Mouse (Mus musculus): Measurements from ENCODE around the gene Rps28. TPM values are rescaled to one million over a fixed set of nuclear protein-coding genes. Genes with fewer than 3 reads are reported as not detected.
"Not testable (repeated sequence)": the region's sequence is repeated elsewhere in the genome, so short reads cannot be mapped to it uniquely, and the experiment has no call there.

The Rps28 gene
- polyA plus RNA-seq, 1 experiment from 2014 or later: 612 TPM

- ATAC-seq (replicated peaks): no peak
- Histone ChIP-seq H3K4me2 (replicated peaks) (peak overlapping the region; percentile 69), H3K9me3 (no peaks in the 10 kb centered on the region), H3K36me3 (peaks cover 37% of the 10 kb centered on the region), H3K27me3 (no peaks in the 10 kb centered on the region), H3K4me3 (peak overlapping the region; percentile 82), H3K4me1 (peaks cover 53% of the 10 kb centered on the region), H3K27ac (replicated peaks) (no peak overlapping the region), H3K9ac (replicated peaks) (peak overlapping the region; percentile 82; the same call in 1 of the 2 replicates)
- WGBS: 83% methylated on average over 8 of the region's 8 CpGs
Measured at GRCm38 (mm10) chr17:33825462-33825861, 1.1 kb upstream of the Rps28 start.

- 6% methylated on average over 6 of the region's 6 CpGs for WGBS
- Histone ChIP-seq H3K4me3 (peak overlapping the region; percentile 82), H3K27ac (replicated peaks) (peak overlapping the region; percentile 92), H3K9ac (replicated peaks) (peak overlapping the region; percentile 82), H3K36me3 (peaks cover 37% of the 10 kb centered on the region), H3K4me2 (replicated peaks) (peak overlapping the region; percentile 69), H3K4me1 (peaks cover 58% of the 10 kb centered on the region)
- H3K9me3 ChIP-seq; ATAC-seq (replicated peaks); H3K27me3 ChIP-seq: not testable (repeated sequence)
Measured at GRCm38 (mm10) chr17:33824997-33825330, 602 bp upstream of the Rps28 start.

GRCm38 (mm10) chr17:33823171-33823570 is 1.2 kb downstream of the Rps28 start:
- WGBS: 82% methylated on average over 8 of the region's 8 CpGs

GRCm38 (mm10) chr17:33822436-33822959 is 1.9 kb downstream of the Rps28 start:
- Histone ChIP-seq H3K9ac (replicated peaks) (no peak overlapping the region), H3K4me3 (no peak overlapping the region), H3K27me3 (no peaks in the 10 kb centered on the region), H3K4me2 (replicated peaks) (0 out of 2 replicates have a peak overlapping the region, but pooled peaks have one; percentile 63), H3K4me1 (peaks cover 63% of the 10 kb centered on the region), H3K36me3 (peaks cover 41% of the 10 kb centered on the region), H3K9me3 (no peaks in the 10 kb centered on the region), H3K27ac (replicated peaks) (no peak overlapping the region)
- no peak for ATAC-seq (replicated peaks)
- WGBS: 65% methylated on average over 1 of the region's 1 CpGs

More at GRCm38 (mm10) chr17:33823171-33823570, 1.2 kb downstream of the Rps28 start:
- Histone ChIP-seq H3K9ac (replicated peaks) (peak overlapping the region; percentile 78), H3K36me3 (peaks cover 41% of the 10 kb centered on the region), H3K4me2 (replicated peaks) (peak overlapping the region; percentile 63), H3K4me3 (peak overlapping the region; percentile 82), H3K4me1 (peaks cover 60% of the 10 kb centered on the region)
- not testable (repeated sequence) for ATAC-seq (replicated peaks); H3K27ac ChIP-seq (replicated peaks); H3K9me3 ChIP-seq; H3K27me3 ChIP-seq

GRCm38 (mm10) chr17:33817969-33818643 is 6.3 kb downstream of the Rps28 start:
- 20% methylated on average over 33 of the region's 33 CpGs for WGBS

GRCm38 (mm10) chr17:33817184-33817968 is 7.0 kb downstream of the Rps28 start:
- peak overlapping the region; percentile 70 for H3K9ac ChIP-seq (replicated peaks)
- peaks cover 34% of the 10 kb centered on the region for H3K36me3 ChIP-seq
- peak overlapping the region; percentile 92 for H3K27ac ChIP-seq (replicated peaks)
- peaks cover 35% of the 10 kb centered on the region for H3K4me1 ChIP-seq
- ATAC-seq (replicated peaks): peak; percentile 97
- no peaks in the 10 kb centered on the region for H3K27me3 ChIP-seq
- H3K9me3 ChIP-seq: no peaks in the 10 kb centered on the region
- H3K4me3 ChIP-seq: peak overlapping the region; percentile 66
- H3K4me2 ChIP-seq (replicated peaks): peak overlapping the region; percentile 83
- under 1% methylated on average over 87 of the region's 89 CpGs for whole genome bisulfite sequencing

More at GRCm38 (mm10) chr17:33817969-33818643, 6.3 kb downstream of the Rps28 start:
- Histone ChIP-seq H3K27me3 (no peaks in the 10 kb centered on the region), H3K4me1 (peaks cover 43% of the 10 kb centered on the region), H3K27ac (replicated peaks) (peak overlapping the region; percentile 92), H3K9me3 (no peaks in the 10 kb centered on the region), H3K4me2 (replicated peaks) (peak overlapping the region; percentile 83), H3K36me3 (peaks cover 41% of the 10 kb centered on the region), H3K9ac (replicated peaks) (peak overlapping the region; percentile 70), H3K4me3 (peak overlapping the region; percentile 66)
- peak; percentile 62 for ATAC-seq (replicated peaks)

- 65% methylated on average over 5 of the region's 5 CpGs for WGBS
- H3K36me3 ChIP-seq: peaks cover 26% of the 10 kb centered on the region
- peak overlapping the region; percentile 83 for H3K4me2 ChIP-seq (replicated peaks)
- peak overlapping the region; percentile 66 for H3K4me3 ChIP-seq
- ATAC-seq (replicated peaks): no peak
- peaks cover 29% of the 10 kb centered on the region for H3K4me1 ChIP-seq
- H3K27ac ChIP-seq (replicated peaks): peak overlapping the region; percentile 92; the same call in 1 of the 2 replicates
- no peaks in the 10 kb centered on the region for H3K9me3 ChIP-seq
- no peaks in the 10 kb centered on the region for H3K27me3 ChIP-seq
- H3K9ac ChIP-seq (replicated peaks): 0 out of 2 replicates have a peak overlapping the region, but pooled peaks have one; percentile 70
Measured at GRCm38 (mm10) chr17:33816612-33817011, 7.8 kb downstream of the Rps28 start.

GRCm38 (mm10) chr17:33815399-33815798 is 9.0 kb downstream of the Rps28 start:
- Histone ChIP-seq H3K4me3 (no peak overlapping the region), H3K9me3 (no peaks in the 10 kb centered on the region), H3K4me2 (replicated peaks) (no peak overlapping the region), H3K4me1 (peaks cover 26% of the 10 kb centered on the region), H3K27ac (replicated peaks) (no peak overlapping the region), H3K9ac (replicated peaks) (no peak overlapping the region), H3K36me3 (peaks cover 14% of the 10 kb centered on the region), H3K27me3 (no peaks in the 10 kb centered on the region)
- no peak for ATAC-seq (replicated peaks)
- WGBS: 95% methylated on average over 6 of the region's 6 CpGs

GRCm38 (mm10) chr17:33812990-33813389 is 11.4 kb downstream of the Rps28 start:
- H3K36me3 ChIP-seq: no peaks in the 10 kb centered on the region
- no peaks in the 10 kb centered on the region; the same call in 1 of the 2 replicates for H3K27me3 ChIP-seq
- no peak overlapping the region for H3K9ac ChIP-seq (replicated peaks)
- H3K27ac ChIP-seq (replicated peaks): no peak overlapping the region
- 75% methylated on average over 4 of the region's 4 CpGs for WGBS
- no peak for ATAC-seq (replicated peaks)
- H3K9me3 ChIP-seq: no peaks in the 10 kb centered on the region
- no peak overlapping the region for H3K4me3 ChIP-seq
- no peak overlapping the region for H3K4me2 ChIP-seq (replicated peaks)
- H3K4me1 ChIP-seq: peaks cover 14% of the 10 kb centered on the region

GRCm38 (mm10) chr17:33812475-33812874 is 11.9 kb downstream of the Rps28 start:
- ATAC-seq (replicated peaks): no peak
- Histone ChIP-seq H3K4me1 (peaks cover 11% of the 10 kb centered on the region), H3K9me3 (no peaks in the 10 kb centered on the region), H3K4me2 (replicated peaks) (no peak overlapping the region), H3K9ac (replicated peaks) (no peak overlapping the region), H3K27me3 (no peaks in the 10 kb centered on the region; the same call in 1 of the 2 replicates), H3K36me3 (no peaks in the 10 kb centered on the region), H3K4me3 (no peak overlapping the region), H3K27ac (replicated peaks) (no peak overlapping the region)
- WGBS: 51% methylated on average over 3 of the region's 3 CpGs

GRCm38 (mm10) chr17:33811142-33811516 is 13.2 kb downstream of the Rps28 start:
- H3K27ac ChIP-seq (replicated peaks): no peak overlapping the region
- peaks cover 5% of the 10 kb centered on the region; the same call in 1 of the 2 replicates for H3K4me1 ChIP-seq
- H3K9ac ChIP-seq (replicated peaks): no peak overlapping the region
- 35% methylated on average over 7 of the region's 7 CpGs for WGBS
- H3K4me3 ChIP-seq: peak overlapping the region; percentile 47
- peak overlapping the region; percentile 68 for H3K4me2 ChIP-seq (replicated peaks)
- no peaks in the 10 kb centered on the region for H3K36me3 ChIP-seq
- no peak for ATAC-seq (replicated peaks)
- no peaks in the 10 kb centered on the region; the same call in 1 of the 2 replicates for H3K27me3 ChIP-seq
- H3K9me3 ChIP-seq: no peaks in the 10 kb centered on the region

Data from forebrain, embryonic 15.5 days (tissue).